Mouse (Mus musculus): ENCODE measurements around the gene Pappa2.

Pappa2 gene

DNA sequence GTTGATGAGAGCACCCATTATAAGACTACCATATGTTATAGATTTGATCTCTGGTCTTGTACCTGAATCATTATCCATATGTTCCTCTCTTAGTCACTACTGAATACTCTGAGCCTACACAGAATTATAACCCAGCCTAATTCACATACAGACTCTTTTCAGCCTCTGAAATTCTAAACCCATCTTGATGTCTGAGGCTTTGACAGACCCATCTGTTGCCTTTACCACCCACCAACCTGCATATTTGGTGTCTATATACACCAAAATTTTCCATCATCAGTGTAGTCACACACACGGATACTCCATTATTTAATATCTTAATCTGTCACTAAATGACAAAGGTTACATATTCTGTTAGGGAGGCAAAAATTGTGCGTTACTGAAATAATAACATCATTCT, 69.6 kb downstream of the Pappa2 start:
- DNase-seq (ENCODE audit: low read depth, low spot score): no peak

DNA sequence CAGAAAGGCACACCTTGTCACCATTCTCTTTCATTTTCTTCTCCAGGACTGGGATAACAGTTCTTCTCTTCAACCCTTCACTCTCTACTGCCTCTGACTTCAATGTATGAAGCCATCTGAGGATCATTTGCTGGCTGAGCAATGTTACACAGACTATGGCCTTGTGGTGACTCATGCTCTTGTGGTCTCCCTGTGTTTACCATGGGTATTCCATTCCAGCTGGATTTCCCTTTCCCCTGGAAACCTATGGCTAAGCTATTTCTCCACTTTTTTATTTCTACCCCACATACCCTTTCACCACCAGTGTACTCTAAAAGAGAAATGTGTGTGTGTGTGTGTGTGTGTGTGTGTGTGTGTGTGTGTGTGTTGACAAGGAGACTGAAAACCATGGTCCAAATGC, 83.0 kb downstream of the Pappa2 start:
- no peak for DNase-seq (ENCODE audit: low read depth, low spot score)

DNA sequence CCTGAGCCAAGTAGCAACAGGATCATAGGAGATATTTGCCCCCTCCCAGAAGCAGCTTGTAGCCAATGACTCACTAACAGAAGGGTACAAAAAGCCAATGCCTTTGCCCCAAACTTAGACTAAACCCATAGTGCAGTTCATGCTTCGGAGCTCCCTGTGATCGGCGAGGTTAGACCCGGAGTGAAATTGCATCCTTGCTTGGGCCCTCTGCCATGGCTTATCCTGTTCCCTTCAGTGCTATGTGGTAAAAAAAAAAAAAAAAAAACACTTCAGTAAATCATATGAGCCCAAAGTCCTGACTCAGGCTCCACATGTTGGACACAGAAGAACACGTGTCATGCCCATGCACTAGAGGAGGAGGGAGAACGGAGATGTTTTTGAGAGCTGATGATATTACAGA, 85.8 kb downstream of the Pappa2 start:
- DNase-seq (ENCODE audit: low read depth, low spot score): no peak

DNA sequence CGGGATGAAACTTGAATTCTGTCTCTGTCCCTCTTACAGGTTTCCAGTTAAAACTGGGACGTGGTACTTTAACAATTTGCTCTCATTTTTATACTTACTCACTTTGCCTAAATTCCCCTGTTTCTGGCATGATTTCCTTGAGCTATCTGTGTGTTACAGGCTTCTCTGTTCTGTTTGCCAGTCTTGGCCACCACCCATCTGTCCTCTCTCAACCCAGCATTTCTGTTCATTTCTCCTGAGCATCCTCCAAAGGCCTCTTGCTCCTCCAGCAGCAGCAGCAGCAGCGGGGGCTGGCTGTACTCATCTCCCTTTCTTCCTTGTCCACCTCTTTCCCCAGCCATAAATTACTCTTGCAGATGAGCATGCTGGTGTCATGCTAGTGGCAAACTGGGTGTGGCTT, 104.8 kb downstream of the Pappa2 start:
- no peak for DNase-seq (ENCODE audit: low read depth, low spot score)

DNA sequence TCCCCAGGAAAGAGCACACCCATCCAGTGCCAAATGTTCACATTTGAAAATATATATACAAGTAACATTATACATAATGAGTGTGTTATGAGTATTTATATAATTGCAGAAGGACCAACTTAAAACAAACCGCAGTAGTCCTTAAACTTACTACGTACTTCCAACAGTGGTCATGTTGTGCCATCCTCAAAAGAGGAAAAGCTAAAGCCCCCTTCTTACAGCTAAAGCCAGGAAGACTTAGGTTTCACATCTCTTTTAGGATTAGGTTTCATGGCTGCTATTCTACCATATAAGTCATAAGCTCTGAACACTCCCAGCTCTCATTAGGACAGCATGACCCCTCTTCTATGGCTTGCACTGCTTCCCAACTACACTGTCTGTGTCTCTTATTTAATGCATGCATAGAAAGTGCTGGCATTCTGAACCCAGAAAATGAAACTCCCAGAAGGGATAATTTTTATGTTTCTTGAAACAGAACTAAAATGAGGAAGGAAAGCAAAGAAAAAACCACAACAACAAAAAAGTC, 105.7 kb downstream of the Pappa2 start:
- DNase-seq (ENCODE audit: low read depth, low spot score): no peak

DNA sequence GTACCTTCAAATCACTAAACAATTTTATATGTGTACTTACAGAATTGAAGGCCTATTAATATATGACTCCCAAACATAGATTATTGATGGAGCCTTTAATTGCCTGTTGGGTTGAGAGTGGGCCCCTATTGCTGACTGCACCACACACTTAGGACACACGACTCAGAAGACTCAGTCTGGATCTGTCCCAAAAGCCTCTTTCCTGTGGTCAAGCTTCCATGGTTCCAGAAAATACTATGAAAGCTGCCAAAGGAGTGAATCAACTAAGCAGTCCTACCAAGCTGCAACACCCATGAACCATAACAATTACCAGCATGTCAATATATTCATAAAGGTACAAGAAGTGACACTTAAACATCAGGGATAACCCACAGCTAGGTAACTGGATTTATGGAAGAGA, 106.7 kb downstream of the Pappa2 start:
- DNase-seq (ENCODE audit: low read depth, low spot score): no peak

DNA sequence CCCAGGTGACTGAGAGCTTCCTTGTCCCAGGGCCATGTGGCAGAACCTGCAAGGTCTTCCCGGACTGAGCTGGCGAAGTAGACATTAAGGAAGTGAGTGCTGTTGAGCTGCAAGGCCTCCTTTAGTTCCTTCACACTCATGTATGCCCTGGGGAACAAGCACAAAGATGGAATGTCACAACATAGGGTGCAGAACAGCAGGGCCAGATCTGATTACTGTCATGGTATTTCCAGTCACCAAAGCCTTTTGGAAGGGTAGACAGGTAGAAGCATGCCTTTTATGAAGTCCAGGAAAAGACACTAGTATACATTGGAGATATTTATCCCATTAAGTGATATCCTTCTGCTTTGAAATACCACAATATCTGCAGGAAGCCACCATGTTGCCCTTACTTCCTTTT, 108.9 kb downstream of the Pappa2 start:
- no peak for DNase-seq (ENCODE audit: low read depth, low spot score)

DNA sequence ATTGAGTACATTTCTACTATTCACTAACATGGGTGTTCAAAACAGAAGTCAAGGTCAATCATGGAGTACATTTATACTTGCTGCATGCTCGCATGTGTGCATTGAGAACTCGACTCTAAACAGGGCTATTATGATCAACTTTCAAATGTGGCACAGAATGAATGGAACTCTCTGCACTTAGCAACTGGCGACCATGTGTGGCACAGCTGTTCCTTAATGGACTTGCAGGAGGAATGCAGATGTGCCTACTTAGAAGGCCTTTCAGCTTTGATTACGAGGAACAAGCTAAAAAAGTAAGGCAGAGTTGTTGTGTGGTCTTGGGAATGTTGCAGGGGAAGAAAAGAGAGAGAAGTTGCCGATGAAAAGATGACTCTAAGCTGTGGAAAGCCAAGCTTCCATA, 120.1 kb downstream of the Pappa2 start:
- DNase-seq (ENCODE audit: low read depth, low spot score): no peak

DNA sequence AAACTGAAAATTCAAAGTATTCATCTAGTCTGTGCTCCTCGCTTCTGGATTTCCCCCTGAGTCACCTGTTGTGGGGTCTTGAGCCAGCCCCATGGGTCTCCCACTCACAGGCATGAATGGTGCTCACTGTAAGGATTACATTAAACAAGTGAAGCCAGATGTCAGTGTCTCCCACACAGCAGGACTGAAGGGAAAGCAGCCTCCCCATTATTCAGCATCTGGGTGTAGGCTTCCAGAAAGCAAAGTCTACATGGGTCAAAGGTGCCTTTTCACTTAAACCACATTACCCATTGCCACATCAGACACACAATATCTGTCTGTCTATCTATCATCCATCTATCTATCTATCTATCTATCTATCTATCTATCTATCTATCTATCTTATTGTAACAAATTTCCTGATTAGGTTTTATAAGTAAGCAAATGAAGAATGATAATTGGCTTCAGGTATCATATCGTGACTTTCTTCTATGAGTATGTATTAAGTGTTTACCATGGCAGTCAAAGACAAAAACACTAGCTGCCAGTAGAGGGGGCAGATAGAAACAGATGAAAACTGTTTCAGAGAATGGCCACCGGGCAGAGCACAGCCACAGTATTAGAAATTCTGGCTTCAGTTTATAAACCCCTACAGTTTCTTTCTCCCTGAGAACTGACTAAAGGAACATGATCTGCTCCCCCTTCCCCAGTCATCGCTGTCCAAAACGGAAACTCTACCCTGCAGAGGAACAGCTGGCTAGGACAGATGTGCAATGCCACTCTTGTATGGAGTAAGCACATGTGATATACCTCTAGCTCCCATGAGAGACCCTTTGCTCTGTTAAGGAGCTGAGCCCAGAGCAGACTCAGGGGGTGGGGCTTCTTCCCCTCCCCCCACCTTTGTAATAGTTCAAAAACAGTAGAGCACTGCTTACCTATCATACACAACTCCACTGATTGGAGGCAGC, 126.1 kb downstream of the Pappa2 start:
- DNase-seq (ENCODE audit: low read depth, low spot score): no peak

DNA sequence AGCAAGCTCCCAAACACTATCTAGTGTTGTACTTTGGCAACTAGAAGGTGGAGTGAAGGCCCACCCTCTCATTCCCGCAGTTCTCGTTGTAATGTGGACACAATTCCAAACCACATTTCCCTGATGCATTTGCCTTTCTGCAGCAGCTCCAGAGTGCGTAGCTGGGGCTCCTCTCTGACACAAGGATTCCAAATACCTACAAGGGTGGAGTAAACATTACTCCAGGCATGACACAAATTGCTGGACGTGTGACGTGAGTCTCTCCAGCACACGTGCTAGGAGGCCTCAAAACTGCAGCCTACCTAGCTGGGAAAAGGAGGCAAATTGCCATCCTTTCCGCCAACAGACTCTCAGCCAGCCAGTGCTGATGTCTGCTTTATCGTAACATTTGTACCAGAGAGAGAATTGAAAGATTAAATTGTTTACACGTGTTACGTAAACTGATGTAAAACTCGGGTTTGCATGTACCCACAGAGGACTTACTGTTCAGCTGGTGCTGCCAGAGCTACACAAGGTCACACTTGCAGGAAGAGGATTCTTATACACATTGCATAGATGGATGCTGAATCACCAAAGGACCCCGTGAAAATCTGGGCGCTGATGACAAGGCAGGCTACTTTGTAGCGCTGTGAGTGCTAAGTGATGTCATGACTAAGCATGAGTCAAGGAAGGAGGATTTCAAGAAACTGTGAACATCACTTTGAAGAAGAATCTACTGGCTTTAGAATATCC, 127.3 kb downstream of the Pappa2 start:
- DNase-seq (ENCODE audit: low read depth, low spot score): no peak

DNA sequence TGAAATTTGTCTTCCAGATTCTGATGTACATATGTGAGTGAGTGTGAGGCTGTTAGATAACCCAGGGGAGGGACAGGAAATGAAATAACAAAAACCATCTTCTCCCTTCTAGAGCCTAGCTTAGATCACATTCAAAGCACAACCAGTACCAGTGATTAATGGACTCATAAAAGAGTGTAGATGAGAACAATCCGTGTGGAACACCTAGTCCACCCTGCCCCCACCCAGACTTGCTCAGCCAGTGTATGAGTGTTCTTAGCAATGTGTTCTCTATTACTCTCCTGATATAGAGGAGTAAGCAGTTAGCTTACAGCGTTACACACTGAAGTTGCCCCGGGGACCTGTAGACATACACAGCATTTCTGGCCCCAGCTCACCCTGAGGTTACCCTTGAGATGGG, 129.8 kb downstream of the Pappa2 start:
- DNase-seq (ENCODE audit: low read depth, low spot score): no peak

DNA sequence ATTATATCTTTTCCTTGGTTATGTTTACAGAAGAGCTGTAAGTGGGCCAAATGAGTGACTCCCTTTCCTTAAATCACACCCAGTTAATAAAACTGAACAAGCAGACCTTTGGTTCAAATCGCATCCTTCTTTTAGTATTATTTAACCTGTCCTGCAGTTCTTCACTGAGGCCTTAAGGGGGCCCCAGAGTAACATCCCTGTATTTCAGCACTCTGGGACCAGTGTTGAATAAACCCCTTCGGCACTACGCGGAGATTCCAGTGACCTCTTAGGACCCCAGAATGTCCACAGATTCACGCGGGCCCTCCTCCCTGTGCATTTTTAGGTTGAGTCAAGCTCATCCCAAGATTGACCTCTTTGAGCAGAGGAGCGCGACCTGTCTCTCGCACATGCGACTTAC, 135.7 kb downstream of the Pappa2 start:
- no peak for DNase-seq (ENCODE audit: low read depth, low spot score)

DNA sequence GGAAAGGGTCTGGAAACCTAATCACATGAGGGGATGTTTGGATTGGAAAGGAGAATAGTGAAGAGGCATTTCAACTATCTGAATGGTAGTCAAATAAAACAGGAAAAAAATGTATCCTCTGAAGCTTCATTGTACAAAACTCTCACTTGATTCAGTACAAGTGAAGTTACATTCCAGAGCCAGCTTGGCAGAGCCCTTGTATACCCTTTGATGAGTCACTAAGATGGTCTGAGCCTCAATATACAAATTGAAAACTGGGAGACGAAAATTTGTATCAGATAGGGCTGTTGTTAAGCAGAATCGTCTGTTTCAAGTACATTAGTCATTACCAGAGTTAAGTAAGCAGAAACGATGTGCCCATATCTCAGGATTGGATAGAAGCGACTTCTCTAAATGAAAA, 143.1 kb downstream of the Pappa2 start:
- no peak for DNase-seq (ENCODE audit: low read depth, low spot score)

DNA sequence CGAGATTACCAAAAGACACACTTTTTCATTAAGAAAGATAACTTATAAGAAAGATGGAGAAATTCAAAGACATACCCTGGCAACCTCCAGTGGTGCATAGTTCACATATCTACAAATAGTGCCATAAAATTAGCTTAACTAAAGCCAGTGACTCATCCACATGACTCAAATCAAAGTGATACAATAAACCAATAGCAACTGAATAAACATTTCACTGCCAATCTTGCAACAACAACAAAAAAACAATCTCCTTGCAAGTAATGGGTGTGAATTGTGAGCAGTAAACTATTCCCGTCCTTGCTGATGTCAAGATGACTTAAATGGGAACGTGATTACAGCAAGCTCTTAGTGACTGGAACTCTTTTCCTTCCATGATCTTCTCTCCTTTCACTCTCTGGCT, 150.1 kb downstream of the Pappa2 start:
- DNase-seq (ENCODE audit: low read depth, low spot score): no peak

DNA sequence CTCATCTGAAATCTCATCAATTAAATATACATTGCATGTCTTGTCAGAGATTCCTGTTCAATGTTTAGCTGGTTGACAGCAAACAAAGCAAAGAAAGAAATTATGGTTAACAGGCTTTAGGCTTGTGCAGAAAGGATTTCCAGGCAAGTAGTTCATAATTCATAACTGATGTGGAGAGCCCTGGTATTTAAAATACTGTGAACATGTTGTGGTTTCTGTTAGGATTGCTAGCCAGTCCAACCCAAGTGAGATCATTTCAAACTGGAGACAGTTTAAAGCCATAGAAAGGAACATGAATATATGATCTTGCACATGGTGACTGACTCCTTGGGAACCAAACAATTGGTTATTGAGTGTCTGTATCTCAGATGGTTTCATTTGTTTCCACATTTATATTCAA, 152.4 kb downstream of the Pappa2 start:
- DNase-seq (ENCODE audit: low read depth, low spot score): no peak

DNA sequence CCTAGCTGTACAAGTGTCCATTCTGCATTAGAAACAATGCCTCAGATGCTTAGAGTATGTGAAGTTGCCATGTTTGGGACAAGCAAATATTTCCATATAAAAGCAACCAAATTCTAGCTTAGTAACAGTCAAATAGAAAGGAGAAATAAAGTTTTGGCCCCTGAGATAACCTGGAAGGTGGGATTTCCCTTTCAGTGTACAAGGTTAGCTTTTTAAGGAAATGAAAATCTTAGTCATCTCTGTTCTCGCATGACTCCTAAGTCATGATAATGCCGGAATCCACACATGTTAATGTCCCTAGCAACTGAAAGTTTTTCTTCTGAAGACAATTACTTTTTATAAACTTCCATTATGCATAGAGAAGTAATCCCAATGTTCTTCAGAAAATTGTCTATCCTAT, 160.6 kb downstream of the Pappa2 start:
- no peak for DNase-seq (ENCODE audit: low read depth, low spot score)

DNA sequence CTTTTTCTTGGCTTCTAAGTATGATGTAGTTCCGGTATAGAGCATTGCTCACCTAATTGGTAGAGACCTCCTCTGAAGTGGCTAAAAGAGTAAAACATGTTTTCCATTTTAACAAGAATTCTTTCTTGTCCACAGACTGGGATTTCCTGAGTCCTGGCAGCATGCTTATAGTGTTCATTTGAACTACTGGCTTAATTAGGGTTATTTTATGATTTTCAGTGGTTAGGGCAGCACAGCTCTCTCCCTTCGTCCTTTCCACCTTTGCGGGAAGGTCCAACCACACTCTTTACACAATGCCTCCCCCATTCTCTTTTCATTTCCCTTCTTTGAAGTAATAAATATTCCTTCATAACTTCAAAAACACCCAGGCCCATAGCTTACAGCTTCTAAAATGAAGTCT, 163.8 kb downstream of the Pappa2 start:
- no peak for DNase-seq (ENCODE audit: low read depth, low spot score)

DNA sequence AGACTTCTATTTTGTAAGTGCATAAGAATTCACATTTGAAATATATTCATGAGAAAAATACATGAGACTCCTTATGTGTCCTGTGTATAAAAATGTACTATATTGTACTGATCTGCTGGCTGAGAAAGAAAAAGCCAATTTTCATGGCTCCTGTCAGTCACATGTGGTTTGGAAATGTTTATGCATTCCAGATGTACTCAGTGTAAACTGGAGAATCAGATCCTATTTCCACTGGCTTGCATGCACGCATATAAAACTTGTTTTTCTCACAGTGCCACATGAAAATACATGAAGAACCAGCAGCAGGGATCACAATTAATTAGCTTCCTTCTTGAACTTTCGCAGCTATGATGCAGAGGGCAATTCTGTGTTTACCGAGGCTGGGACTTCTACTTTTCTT, 168.4 kb downstream of the Pappa2 start:
- no peak for DNase-seq (ENCODE audit: low read depth, low spot score)

DNA sequence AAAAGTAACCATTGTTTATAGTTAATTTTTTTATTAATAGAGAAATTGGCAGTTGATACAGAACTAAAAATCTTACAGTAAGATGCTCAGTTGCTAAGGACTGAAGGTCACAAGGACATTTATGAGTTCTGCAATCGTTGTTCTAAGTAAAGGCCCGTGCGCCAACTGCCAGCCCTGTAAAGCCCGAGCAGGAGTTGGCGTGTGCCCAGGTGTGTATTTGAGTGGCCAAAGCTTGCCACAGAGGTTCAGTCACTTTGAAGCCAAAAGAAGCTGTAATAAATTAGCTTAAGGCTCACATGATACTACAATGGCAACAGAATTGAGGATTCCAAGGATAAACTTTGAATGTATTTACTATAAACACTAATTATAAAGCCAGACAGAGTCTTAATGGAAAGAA, 204.8 kb downstream of the Pappa2 start:
- no peak for DNase-seq (ENCODE audit: low read depth, low spot score)

DNA sequence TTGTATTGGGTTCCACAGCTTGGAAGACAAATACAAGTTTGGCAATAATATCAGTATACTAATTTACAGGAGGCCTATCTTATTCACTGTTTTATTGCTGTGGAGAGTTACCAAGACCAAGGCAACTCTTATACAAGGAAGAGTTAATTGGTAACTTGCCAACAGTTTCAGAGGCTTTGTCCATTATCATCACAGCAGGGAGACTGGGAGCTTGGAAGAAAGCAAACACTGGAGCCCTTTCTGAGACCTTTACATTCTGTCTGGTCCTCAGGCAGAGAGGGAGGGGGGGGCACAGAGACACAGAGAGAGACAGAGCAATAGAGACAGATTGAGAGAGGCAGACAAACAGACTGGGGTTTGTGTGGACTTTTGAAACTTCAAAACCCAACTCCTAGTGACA, 207.2 kb downstream of the Pappa2 start:
- DNase-seq (ENCODE audit: low read depth, low spot score): no peak

DNA sequence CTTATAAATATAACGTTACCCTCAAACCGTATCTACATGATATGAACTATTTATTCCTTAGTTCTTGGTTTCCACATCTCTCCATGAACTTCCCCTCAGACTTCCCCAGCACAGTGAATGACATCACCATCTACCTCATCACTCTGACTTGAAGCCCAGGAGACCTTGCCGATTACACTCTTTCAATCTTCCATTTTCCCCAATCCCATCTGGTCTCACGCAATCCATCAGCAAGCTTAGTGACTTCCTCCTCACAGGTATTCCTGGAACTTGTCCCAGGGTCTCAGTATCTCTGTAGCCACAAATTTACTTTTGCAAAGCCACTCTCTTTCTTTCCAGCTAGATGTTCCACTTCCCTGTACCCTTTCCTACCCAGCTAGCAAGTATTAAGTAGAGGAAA, 209.5 kb downstream of the Pappa2 start:
- DNase-seq (ENCODE audit: low read depth, low spot score): no peak

DNA sequence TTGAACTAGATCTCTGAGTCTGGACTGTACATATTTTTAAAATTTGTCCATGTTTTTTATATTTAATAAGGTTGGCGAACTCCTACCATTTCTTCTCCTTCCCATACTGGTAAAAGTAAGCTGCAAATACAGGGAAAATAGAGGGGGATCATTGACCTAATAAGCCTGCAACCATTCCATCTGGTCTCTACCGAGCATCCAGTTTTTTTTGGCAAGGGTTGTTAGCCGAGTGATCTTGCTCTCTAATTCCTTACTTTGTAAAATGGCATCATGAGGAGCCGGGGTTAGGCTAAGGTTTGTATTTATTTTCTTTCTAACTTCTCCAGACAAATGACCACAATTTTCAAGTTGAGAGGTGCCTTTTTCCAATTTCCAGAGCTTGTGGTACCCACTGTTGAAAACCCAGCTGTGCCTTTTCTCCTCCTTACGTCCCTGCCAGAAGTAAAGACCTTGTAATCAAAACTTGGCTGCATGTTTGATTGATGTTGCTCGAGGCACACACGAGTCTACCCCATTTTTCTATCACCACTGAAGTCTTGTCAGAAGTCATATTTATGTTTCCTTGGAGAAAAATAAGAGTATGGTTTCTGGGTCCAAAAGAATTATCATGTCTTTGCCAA, 210.1 kb downstream of the Pappa2 start:
- no peak for DNase-seq (ENCODE audit: low read depth, low spot score)
